Mouse (Mus musculus) liver (tissue): Measurements from ENCODE around the gene Capza1.
A peak's percentile ranks its signal among the peaks of the same experiment; 100 is the strongest.
"Not testable (repeated sequence)": the region's sequence is repeated elsewhere in the genome, so short reads cannot be mapped to it uniquely, and the experiment has no call there.

Experiments
- DNase-seq: peaks from one replicate; pipeline ENCODE4 v3.0.0-alpha.2; 2020; ENCODE audit warnings: mixed read lengths

The Capza1 gene

DNA sequence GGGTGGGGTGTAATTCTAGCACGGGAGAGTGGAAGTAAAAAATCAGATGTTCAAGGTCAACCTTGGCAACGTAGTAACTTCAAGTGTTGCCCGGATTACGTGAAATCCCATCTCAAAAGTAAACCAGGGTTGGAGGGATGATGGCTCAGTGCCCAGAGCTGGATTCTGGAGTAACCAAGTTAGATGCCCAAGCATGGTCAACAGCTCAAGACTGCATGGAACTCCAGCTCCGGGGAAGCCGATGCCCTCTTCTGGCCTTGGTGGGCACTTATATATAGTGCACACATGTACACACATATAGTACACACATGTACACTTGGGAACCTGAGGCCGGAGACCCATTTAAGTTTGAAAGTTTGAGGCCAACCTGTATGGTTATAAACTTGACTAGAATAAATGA, 48.2 kb downstream of the Capza1 start:
- DNase-seq = no peak

DNA sequence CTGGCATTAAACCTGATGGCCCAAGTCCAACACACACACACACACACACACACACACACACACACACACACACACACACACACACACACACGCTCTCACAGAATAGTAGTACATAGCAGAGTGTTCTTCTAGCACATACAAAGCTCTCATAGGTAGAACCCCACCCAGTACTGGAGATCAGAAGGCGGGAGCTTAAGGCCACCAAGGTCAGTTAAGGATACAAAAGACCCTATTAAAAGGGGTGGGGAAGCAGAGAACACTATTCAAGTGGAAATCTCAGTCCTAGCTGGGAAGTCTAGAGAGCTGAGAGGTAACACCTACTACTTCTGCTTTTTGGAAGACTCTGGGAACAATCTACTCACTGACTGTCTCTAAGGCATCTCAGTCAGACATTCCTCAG, 49.0 kb downstream of the Capza1 start:
- DNase-seq = no peak

DNA sequence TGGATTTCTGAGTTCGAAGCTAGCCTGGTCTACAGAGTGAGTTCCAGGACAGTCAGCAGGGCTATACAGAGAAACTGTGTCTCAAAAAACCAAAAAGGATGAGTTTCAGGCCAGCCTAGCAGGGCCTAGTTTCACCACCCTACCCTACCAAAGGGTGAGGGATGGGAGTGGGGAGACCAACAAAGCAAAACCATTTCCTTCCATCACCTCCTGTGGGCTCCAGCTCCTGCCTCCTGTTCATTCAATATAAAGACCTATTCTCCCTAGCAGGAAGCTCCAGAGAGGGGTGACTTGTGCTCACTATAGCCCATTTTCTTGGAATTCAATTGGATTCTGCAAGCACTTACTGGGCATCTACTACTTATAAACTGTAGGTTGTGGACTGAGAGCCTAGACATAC, 49.6 kb downstream of the Capza1 start:
- DNase-seq = no peak

DNA sequence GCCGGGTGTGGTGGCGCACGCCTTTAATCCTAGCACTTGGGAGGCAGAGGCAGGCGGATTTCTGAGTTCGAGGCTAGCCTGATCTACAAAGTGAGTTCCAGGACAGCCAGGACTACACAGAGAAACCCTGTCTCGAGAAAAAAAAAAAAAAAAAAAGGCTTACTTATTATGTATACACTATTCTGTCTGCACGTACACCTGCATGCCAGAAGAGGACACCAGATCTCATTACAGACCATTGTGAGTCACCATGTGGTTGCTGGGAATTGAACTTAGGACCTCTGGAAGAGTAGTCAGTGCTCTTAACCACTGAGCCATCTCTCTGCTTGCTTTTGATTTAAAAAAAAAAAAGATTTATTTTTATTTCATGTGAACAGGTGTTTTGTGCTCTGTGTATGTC, 51.1 kb downstream of the Capza1 start:
- DNase-seq = not testable (repeated sequence)

DNA sequence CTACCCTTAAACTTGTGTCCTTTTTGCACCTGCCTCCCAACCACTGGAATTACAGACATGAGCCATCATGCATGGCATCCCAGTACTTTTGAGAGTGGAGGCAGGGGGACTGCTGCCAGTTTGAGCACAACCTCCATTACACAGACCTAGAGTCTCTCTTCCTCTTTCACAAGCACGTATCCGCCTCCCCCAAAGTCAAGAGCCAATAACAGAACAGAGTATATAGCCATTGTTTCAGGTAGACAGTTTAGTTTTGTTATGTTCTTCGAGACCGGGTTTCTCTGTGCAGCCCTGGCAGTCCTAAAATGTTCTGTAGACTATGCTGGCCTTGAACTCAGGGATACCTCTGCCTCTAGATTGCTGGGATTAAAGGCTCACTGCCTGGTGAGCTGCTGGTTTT, 52.1 kb downstream of the Capza1 start:
- DNase-seq = no peak

DNA sequence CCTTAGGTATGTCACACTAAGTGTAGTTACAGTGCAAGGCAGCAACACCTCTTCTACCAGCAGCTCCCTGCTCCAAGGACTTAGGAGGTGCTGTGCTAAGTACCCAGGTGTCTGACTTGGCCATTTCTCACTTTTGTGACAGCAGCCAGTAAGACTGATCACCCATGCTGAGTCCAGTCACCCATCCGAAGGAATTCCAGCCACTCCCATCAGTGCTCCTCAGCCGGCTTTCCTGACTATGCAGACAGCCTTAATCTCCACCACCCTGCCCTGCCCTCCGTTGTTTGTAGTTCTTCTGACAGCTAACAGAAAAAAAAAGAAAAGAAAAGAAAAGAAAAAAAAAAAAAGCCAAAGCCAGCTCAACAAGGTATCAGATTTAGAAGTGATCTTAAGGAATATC, 52.6 kb downstream of the Capza1 start:
- no peak for DNase-seq

DNA sequence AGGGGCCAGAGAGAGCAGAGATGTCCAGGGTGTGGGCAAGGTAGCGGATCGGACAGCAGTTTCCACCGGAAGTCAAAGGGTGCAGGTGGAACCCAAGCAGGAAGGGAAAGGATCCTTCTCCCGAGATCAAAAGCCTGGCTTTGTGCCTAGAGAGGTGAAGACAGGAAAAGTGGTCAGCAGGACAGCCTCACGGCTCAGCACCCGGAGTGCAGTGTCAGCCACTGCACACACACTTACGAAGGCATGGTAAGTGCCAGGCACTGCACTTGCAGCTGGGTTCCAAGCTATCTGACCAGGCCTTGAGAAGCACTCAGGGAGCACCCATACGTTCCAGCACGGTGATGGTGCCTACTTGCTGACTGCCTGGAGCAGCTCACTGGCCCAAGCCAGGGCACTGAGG, 58.8 kb downstream of the Capza1 start:
- DNase-seq = no peak

DNA sequence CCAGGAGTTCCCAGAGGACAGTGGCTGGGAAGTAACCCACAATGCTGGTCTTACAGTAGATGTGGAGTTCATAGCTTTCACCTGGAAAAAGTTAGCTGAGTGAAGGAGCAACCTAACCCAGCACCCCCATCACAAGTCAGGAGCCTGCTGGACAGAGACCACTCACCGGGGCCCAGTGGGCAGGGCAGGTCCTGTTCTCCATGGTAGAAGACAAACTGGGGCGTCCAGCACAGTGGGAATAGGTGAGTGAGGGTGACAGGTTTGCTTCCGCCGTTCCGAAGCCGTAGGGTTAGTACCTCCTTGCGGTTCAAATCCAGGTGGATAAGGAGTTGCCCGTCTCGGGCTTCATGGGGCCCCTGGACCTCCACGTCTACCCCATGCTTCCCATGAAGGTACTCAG, 60.0 kb downstream of the Capza1 start:
- DNase-seq = no peak

DNA sequence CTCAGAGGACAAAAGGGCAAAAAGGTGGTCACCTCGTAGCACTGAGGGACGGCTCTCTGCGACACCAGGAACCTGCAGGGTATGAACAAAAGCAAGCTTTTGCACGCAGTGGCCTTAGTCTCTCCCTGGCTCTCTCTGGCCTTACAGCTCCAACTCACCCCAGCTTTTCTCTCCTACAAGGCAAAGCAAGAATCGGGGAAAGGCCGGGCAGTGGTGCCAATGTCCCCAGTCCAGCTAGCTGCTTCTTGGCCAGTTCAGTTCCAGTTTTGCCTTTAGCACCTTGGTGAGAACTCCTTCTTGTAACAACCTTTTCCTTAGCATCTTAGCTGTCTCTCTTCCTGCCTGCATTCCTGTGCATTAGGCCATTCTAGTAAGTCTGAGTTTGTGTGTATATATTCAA, 62.8 kb downstream of the Capza1 start:
- no peak for DNase-seq

DNA sequence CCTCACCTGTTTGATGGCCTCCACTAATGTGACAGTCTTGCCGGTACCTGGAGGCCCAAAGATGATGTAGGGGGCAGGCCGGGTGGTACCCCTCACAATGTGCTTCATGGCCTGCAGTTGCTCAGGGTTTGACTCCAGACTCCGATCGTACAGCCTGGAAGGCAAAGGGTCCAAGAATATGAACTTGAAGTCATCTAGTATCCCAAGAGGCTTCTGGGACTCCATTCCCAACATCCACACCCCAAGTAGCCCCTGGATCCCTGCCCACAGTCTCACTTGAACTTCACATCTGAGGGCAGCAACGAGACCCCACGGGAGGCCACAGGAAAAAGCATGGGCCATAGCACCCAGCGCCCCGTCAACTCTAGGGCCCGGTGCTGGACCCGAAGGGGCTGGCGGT, 63.6 kb downstream of the Capza1 start:
- no peak for DNase-seq

DNA sequence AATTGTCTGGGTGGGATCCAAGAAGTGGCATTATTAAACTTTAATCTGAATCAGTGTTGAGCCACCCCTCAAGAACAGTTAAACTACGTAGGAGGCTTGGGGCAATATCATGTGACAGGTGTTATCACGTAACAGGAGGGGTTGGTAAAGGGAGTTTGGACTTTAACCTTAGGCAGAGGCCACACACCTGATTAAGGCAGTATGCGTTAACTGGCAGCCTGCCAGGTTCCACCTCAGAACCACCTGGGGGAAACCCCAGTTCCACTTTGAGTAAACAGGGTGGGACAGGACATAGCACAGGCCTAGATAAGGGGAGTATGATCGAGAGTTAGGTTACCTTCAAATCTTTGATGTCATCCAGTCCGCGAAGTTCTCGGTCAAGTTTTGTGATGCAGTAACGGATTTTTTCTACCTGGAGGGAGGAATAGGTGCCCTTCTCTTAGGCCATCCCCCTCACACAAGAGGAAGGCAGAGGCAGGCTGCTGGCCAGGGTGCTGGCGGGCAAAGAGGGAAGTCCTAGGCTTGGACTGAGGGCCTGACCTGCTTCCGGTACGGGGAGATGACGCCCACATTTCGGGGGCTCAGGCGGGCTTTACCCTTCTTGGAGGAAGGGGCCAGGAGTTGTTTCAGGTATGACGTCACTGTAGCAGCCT, 67.7 kb downstream of the Capza1 start:
- peak; percentile 65 for DNase-seq

DNA sequence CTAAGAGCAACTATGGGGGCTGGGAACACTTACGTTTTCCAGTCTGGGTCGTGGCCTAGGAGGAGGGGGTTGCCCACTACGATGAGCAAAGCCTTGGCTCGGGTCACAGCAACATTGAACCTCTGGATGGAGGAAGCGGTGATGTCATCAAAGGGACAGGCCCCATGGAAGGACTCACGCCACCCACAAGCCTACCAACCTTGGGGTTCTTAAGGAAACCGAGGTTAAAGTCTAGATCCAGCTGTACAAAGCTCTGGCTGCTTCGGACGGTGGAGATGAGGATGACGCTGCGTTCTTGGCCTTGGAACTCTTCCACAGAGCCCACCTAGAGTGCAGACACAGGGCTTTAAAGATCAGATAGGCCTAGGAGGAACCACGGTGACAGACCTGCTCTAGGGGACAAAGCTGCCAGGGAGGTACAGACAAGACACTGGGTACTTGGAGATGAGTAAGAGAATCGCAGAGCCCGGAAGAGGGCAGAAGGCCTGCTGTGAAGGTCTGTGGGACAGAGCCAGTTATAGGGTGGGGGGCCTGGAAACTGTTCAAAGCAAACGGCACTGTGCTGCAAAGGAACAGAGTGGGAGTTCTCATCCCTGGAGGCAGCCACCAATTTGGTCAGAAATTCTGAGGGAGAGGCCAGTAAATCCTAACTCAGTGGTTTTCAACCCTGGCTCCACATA, 68.5 kb downstream of the Capza1 start:
- no peak for DNase-seq

DNA sequence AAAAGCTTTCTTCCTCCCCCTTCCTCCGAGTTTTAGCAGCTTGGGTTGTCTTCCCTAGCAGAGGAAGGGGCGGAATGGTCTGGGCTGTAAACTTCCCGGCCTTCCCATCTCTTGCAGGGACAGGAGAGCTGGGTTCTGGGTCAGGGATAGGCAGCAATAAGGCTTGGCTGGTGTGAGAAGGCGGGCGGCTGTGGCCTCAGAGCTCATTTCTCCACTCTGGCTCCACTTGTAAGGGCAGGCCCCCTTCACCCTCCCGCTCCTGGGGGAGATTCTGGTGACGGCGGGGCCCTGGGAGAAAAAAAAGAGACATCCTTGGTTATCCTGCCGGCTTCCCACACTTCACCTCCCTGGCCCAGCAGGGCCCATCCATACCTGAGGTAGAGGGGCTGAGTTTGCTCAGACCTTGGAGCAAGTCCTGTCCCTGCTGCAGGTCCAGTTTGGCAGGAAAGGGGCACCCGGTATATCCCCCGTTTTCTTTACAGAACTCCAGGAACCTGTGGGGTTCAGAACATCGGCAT, 69.3 kb downstream of the Capza1 start:
- DNase-seq = no peak

DNA sequence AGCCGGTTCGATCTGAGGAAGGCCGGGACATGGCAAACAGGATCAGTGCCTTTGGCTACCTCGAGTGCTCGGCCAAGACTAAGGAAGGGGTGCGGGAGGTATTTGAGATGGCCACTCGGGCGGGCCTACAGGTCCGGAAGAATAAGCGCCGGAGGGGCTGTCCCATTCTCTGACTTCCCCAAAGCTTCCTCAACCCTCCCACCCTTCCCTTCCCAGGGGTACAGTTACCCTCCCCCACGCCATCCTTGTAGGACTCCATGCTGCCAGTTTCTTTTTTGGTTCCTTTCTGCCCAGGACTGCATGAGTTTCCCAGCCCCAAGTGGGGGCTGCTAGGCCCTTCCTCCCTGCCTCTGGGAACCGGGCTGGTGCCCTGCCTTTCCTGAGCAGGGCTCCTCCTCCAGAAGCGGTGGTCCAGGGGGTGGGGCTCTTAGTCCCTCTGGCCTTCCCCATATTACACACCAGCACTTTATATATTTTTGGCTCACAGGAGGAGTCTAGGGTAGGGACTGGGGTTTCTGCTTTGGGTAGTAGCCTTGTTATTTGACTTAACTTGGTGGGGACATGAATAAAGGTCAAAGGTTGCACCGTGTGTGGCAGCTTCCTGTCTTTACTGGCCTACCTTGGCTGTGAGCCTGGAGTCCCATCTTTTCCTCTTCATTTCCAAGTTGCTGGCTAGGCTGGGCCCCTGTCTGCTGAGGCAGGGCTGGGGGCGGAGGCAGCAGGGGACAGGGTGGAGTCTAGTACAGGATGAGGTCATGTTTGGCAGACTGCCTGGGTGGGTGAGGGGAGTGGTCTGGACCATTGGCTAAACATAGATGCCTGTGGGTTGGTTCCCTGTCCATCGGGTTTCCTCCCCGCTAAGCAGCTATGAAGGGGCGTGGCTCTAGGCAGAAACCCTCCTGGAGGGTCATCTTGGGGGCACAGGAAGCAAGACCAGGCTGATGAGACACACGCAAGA, 70.2 kb downstream of the Capza1 start:
- peak; percentile 87 for DNase-seq

DNA sequence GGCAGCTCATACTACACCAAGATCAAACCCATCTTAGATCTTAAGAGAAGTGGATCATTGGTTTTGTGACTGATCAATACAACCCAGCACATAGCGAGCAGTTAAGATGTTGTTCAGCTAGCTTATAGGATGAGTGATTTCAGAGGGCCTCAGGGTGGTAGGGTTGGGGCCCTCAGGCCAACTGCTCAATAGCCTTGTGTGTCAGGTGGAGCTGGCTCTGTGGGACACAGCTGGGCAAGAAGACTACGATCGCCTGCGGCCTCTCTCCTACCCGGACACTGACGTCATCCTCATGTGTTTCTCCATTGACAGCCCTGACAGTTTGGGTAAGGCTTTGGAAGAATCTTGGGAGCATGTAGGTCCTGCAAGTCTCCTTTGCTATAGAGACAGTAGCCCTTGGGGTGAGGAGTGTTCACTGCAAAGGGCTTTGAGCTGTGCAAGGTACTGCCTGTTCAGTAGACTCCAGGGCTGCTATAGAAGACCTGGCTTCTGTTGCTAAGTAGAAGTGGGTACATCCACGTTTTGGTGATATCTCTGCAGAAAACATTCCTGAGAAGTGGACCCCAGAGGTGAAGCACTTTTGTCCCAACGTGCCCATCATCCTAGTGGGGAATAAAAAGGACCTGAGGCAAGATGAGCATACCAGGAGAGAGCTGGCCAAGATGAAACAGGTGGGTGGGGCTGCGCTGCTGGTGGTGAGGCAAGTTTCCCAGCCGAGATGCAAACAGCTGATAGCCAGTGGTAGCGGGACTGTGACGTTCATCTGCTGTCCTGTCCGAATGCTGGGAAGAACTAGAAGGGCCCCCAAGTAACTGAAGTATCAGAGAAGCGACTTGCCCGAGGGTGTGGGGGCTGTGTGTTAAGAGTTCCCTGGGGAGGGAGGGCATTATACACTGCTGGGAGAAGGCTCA, 71.7 kb downstream of the Capza1 start:
- no peak for DNase-seq

DNA sequence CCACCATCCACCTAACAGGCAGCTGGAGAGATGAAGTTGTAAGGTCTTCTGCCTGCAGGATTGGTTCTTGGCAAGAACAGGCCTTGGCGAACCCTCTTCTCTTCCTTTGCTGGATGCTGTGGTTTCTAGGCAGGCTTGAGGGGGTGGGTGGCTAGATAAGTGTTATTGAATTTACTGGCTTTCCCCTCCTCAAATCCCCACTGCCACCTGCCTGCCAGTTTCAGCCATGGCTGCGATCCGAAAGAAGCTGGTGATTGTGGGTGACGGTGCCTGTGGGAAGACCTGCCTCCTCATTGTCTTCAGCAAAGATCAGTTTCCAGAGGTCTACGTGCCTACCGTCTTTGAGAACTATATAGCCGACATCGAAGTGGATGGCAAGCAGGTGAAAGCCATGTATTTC, 72.6 kb downstream of the Capza1 start:
- no peak for DNase-seq

DNA sequence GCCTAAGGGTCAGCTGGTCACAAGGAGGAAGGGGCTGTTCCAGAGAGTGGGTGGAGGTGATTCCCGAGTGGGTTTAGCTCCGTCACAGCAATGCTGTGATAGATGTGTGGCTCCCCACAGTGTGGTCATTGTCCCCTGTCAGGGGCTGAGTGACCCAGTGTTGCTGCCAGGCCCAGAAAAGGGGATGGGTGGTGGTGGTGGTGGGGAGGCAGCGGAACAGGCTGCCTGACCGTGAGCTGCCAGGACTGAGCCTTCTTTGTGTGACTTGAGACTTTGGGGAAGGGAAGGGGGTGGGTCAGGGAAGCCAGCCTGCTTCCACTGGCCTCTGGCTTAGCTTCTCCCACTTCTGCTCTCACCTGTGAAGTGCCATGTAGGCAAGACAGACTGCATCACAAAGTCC, 73.3 kb downstream of the Capza1 start:
- DNase-seq = no peak

DNA sequence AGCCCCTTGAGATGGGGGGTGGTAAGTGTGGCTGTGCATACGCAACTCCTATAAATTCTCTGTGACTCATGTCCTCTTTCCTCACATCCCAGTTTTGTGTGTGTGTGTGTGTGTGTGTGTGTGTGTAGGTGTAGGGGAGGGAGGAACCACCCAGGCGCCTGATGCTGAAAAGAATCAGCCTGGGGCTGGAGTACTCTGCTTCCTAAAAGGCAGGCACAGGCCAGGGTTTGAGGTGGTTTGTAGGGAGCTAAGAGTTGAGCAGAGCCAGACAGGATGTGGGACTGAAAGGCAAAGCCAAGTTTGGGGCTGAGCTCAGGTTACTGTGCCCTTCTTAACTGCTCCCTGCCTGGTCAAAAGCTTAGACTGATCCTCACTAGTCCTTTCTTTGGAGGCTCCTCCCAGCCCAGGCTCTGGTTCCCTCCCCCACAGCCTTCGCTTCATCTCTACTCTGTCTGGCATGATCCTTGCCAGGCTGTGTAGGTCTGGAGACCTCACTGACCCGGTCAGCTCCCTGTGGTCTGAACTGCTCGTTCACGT, 73.8 kb downstream of the Capza1 start:
- no peak for DNase-seq

DNA sequence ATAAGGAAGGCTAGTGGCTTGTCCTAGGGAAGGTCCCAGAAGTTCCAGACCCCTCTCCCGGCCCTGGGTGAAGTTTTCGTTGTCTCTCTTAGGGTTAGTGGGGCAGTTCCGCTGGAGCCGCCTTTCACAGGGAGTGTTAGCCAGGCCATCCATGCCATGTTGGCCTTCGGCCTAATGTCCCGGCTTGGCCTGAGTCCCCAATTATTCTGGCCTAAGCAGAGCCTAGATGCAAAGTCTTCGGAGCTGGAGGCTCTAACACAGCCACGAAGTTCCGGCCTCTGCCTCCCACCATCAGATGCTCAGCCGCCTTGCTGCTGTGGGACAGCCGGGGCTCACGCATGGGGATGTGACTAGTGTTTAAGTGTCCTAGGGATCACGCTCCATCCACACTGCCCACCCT, 74.5 kb downstream of the Capza1 start:
- DNase-seq = no peak

DNA sequence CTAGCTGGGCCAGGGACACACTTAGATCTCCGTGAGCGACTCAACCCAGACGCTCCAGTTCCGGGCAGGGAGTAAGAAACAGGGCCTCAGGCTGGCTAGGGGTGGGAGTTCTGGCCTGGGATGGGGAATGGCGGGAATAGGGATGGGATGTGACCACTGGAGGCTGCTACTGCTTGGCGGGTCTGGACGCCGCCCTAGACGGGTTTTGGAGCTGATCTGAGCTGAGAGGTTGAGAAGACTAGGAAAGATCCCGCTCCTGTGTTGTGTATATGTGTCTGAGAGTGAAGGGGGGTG, 75.0 kb downstream of the Capza1 start:
- no peak for DNase-seq

DNA sequence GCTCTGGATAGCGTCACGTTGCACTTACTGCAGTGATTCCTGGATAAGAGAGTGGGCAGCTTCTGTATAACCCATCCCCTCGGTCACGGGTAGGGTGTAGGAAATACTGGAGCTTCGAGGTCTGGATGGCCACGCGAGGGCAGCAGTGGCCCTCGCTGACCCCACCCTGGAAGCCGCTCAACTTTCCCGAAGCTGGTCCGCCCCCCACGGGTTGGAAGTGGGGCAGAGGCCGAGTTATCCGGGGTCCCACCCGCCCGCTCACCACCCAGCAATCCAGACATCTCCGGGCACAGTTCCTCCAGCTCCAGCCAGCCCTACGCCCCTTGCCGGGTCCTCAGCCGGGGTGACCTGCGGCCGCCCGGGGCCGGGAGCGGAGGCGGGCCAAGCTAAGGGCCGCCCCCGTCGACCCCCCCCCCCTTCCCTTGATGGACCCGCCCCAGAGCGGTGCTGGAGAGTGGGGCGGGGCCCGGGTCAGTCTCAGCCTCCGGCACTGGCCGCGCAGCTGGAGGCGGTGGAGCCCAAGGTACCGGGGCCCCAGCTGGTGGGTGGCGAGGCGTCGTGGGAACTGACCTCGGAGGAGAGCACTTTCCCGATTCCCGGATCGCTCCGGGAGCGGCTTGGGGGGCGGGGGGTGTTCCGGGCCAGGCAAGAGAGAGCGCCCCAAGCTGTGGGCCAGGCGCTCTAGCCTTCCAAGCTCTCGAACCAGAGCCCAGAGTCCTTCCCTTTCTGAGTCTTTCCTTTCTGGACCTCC, 75.6 kb downstream of the Capza1 start:
- peak; percentile 73 for DNase-seq

DNA sequence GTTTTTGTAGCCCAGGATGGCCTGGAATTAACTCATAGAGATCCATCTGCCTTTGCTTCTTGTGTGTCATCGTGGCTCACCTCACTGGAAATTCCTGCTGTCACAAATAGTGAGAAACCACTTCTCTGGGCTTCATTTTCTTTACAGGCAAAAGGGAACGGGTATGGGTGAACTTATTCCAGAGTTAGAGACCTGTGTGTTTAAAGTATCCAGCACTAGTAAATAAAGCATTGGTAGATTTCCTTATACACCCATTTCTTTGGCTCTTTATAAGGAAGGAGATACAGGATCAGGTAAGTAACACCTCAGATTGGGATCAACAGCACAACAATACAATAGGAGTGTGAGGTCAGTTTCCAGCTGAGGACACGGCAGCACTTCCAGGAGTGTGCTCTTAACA, 76.2 kb downstream of the Capza1 start, which contains the start of gene Rhoc:
Gene Rhoc, plus strand, starts transcription at position 301 of the 400 bp plus-strand sequence.
- no peak for DNase-seq
